Mouse (Mus musculus): ENCODE measurements around the gene Pik3r1.

The Pik3r1 gene

GRCm38 (mm10) chr13:101767809-101768629, at the start of gene Pik3r1:
Gene Pik3r1 (minus strand): TSS chr13:101768217.
- DNase-seq (ENCODE audit: low spot score in 2 of 2): peak; percentile 97 to 99

- no peak for DNase-seq (ENCODE audit: low spot score in 2 of 2)
These were observed 45.4 kb upstream of the Pik3r1 start for GRCm38 (mm10) chr13:101813267-101813900.

- DNase-seq (ENCODE audit: low spot score in 2 of 2): no peak
These were observed 44.3 kb upstream of the Pik3r1 start for GRCm38 (mm10) chr13:101812341-101812740.

- DNase-seq (ENCODE audit: low spot score in 2 of 2): no peak
These were observed 43.9 kb upstream of the Pik3r1 start for GRCm38 (mm10) chr13:101811882-101812281.

GRCm38 (mm10) chr13:101810667-101811066, 42.6 kb upstream of the Pik3r1 start:
- DNase-seq (ENCODE audit: low spot score in 2 of 2): no peak

- no peak for DNase-seq (ENCODE audit: low spot score in 2 of 2)
These were observed 41.8 kb upstream of the Pik3r1 start for GRCm38 (mm10) chr13:101809796-101810195.

- DNase-seq (ENCODE audit: low spot score in 2 of 2): no peak
These were observed 37.6 kb upstream of the Pik3r1 start for GRCm38 (mm10) chr13:101805559-101806091.

GRCm38 (mm10) chr13:101801372-101802186, 33.6 kb upstream of the Pik3r1 start:
- peak in 1 of 2 experiments; percentile 68 for DNase-seq (ENCODE audit: low spot score in 2 of 2)

- DNase-seq (ENCODE audit: low spot score in 2 of 2): no peak
These were observed 32.9 kb upstream of the Pik3r1 start for GRCm38 (mm10) chr13:101800833-101801371.

- no peak for DNase-seq (ENCODE audit: low spot score in 2 of 2)
These were observed 32.1 kb upstream of the Pik3r1 start for GRCm38 (mm10) chr13:101800021-101800596.

GRCm38 (mm10) chr13:101799318-101799717, 31.3 kb upstream of the Pik3r1 start:
- no peak for DNase-seq (ENCODE audit: low spot score in 2 of 2)

GRCm38 (mm10) chr13:101798522-101798921, 30.5 kb upstream of the Pik3r1 start:
- DNase-seq (ENCODE audit: low spot score in 2 of 2): no peak

GRCm38 (mm10) chr13:101796983-101797382, 29.0 kb upstream of the Pik3r1 start:
- no peak for DNase-seq (ENCODE audit: low spot score in 2 of 2)

- no peak for DNase-seq (ENCODE audit: low spot score in 2 of 2)
These were observed 17.7 kb upstream of the Pik3r1 start for GRCm38 (mm10) chr13:101785705-101786104.

- DNase-seq (ENCODE audit: low spot score in 2 of 2): no peak
These were observed 16.8 kb upstream of the Pik3r1 start for GRCm38 (mm10) chr13:101784651-101785289.

GRCm38 (mm10) chr13:101779011-101779410, 11.0 kb upstream of the Pik3r1 start:
- DNase-seq (ENCODE audit: low spot score in 2 of 2): no peak

- DNase-seq (ENCODE audit: low spot score in 2 of 2): no peak
These were observed 9.8 kb upstream of the Pik3r1 start for GRCm38 (mm10) chr13:101777851-101778250.

- DNase-seq (ENCODE audit: low spot score in 2 of 2): no peak
These were observed 3.1 kb upstream of the Pik3r1 start for GRCm38 (mm10) chr13:101771071-101771470.

- DNase-seq (ENCODE audit: low spot score in 2 of 2): no peak
These were observed 1.9 kb upstream of the Pik3r1 start for GRCm38 (mm10) chr13:101769955-101770354.

- DNase-seq (ENCODE audit: low spot score in 2 of 2): peak; percentile 53 to 81
These were observed 594 bp upstream of the Pik3r1 start for GRCm38 (mm10) chr13:101768630-101768991.

Data from spleen, postnatal 4 days (tissue).